ENCODE assay signal across 8 mouse cellular contexts in genomic region chr11:69412548-69412947, GRCm38 (mm10). TPM values are rescaled to one million over a fixed set of nuclear protein-coding genes. Genes with fewer than 3 reads are reported as not detected.
A peak's percentile ranks its signal among the peaks of the same experiment; 100 is the strongest.
DNase-seq lines count a peak whose midpoint lies in the region; ATAC-seq and TF ChIP-seq lines count a peak whose summit lies in the region.

No protein-coding gene starts in this region.

- no peak for TF ChIP-seq CTCF in G1E (IDR thresholded peaks at IDR 0.05; ENCODE audit: low read depth, low read length)

- H3K4me2 ChIP-seq in heart, embryonic 14.5 days (ENCODE audit: low read length) = peak overlapping the region; percentile 26
- H3K4me2 ChIP-seq in hindbrain, embryonic 11.5 days (replicated peaks; ENCODE audit: low read depth, low read length) = peak overlapping the region; percentile 99
- peak overlapping the region; percentile 91 for H3K4me2 ChIP-seq in midbrain, embryonic 11.5 days

- H3K4me1 ChIP-seq in heart, embryonic 14.5 days (ENCODE audit: control insufficient read depth in 2 of 2, insufficient read depth in 2 of 2, low read length in 2 of 2) = peaks cover 41 to 55% of the 10 kb centered on the region in 2 experiments
- H3K4me1 ChIP-seq in G1E (ENCODE audit: insufficient read depth, low read depth, low read length) = peaks cover 81% of the 10 kb centered on the region
- H3K4me1 ChIP-seq in hindbrain, embryonic 11.5 days (replicated peaks; ENCODE audit: control insufficient read depth, insufficient read depth, low read length) = peaks cover 28% of the 10 kb centered on the region
- H3K4me1 ChIP-seq in midbrain, embryonic 11.5 days (ENCODE audit: control insufficient read depth, insufficient read depth, low read length) = peaks cover 57% of the 10 kb centered on the region

- WGBS in heart, embryonic 14.5 days = 40% methylated on average over 7 of the region's 7 CpGs
- WGBS in hindbrain, embryonic 11.5 days = 65% methylated on average over 7 of the region's 7 CpGs
- 67% methylated on average over 7 of the region's 7 CpGs for WGBS in midbrain, embryonic 11.5 days

- peaks cover 23% of the 10 kb centered on the region for H3K36me3 ChIP-seq in heart, embryonic 14.5 days (ENCODE audit: control insufficient read depth, insufficient read depth, low read length)
- peaks cover 43% of the 10 kb centered on the region for H3K36me3 ChIP-seq in G1E (replicated peaks)
- H3K36me3 ChIP-seq in hindbrain, embryonic 11.5 days (ENCODE audit: control insufficient read depth, insufficient read depth, low read length) = peaks cover 3% of the 10 kb centered on the region; the same call in 1 of the 2 replicates
- no peaks in the 10 kb centered on the region; the same call in 1 of the 2 replicates for H3K36me3 ChIP-seq in midbrain, embryonic 11.5 days (ENCODE audit: control insufficient read depth, insufficient read depth, low read length)

- no peaks in the 10 kb centered on the region for H3K27me3 ChIP-seq in heart, embryonic 14.5 days (ENCODE audit: control insufficient read depth, insufficient read depth, low read length)
- no peaks in the 10 kb centered on the region for H3K27me3 ChIP-seq in G1E (ENCODE audit: insufficient read depth, low read length)
- H3K27me3 ChIP-seq in hindbrain, embryonic 11.5 days (ENCODE audit: control insufficient read depth, insufficient read depth, low read length) = no peaks in the 10 kb centered on the region
- H3K27me3 ChIP-seq in midbrain, embryonic 11.5 days (ENCODE audit: control insufficient read depth, insufficient read depth, low read length) = no peaks in the 10 kb centered on the region

- H3K27ac ChIP-seq in heart, embryonic 14.5 days (replicated peaks in 1 of 2; ENCODE audit: control insufficient read depth in 1 of 2, insufficient read depth in 1 of 2, low read depth in 2 of 2, low read length in 2 of 2) = peak overlapping the region in 1 of 2 experiments; percentile 98; a peak in 2 of 4 replicates
- peak overlapping the region; percentile 98 for H3K27ac ChIP-seq in hindbrain, embryonic 11.5 days (ENCODE audit: low read depth, low read length)
- H3K27ac ChIP-seq in midbrain, embryonic 11.5 days (ENCODE audit: low read depth, low read length) = no peak overlapping the region

- no peak for ATAC-seq in heart, embryonic 14.5 days (ENCODE audit: insufficient number of reproducible peaks, insufficient read depth, low FRiP score, low read depth)
- ATAC-seq in G1E (ENCODE audit: extremely low read depth, insufficient number of reproducible peaks, low FRiP score, poor library complexity, severe bottlenecking) = no peak
- ATAC-seq in hindbrain, embryonic 11.5 days (ENCODE audit: low FRiP score) = no peak
- ATAC-seq in midbrain, embryonic 11.5 days (ENCODE audit: low FRiP score) = no peak
- ATAC-seq in megakaryocyte-erythroid progenitor cell, adult 5-6 weeks (replicated peaks; ENCODE audit: low FRiP score, low TSS enrichment, poor library complexity, severe bottlenecking) = no peak

- H3K4me3 ChIP-seq in heart, embryonic 14.5 days (ENCODE audit: control insufficient read depth in 1 of 2, insufficient read depth in 1 of 2, low read depth in 1 of 2, low read length in 2 of 2) = no peak overlapping the region; a peak in 1 of 4 replicates
- H3K4me3 ChIP-seq in G1E (ENCODE audit: low read depth, low read length) = peak overlapping the region; percentile 50; the same call in 1 of the 2 replicates
- peak overlapping the region; percentile 88 for H3K4me3 ChIP-seq in hindbrain, embryonic 11.5 days (ENCODE audit: low read depth, low read length)
- peak overlapping the region; percentile 7; the same call in 1 of the 2 replicates for H3K4me3 ChIP-seq in midbrain, embryonic 11.5 days (ENCODE audit: low read depth, low read length)

- no peak for DNase-seq in heart, postnatal 36 days
- DNase-seq in G1E (ENCODE audit: low spot score) = no peak
- DNase-seq in hindbrain, embryonic 11.5 days (ENCODE audit: low spot score) = no peak
- DNase-seq in midbrain, embryonic 11.5 days (ENCODE audit: low spot score, missing footprints) = no peak
- no peak for DNase-seq in c-Kit-positive CD71-positive TER-119-positive erythroid progenitor cells, embryonic 14.5 days (ENCODE audit: low spot score)
- no peak for DNase-seq in urinary bladder, adult 18-20 months (ENCODE audit: low spot score in 2 of 2)

- no peaks in the 10 kb centered on the region for H3K9me3 ChIP-seq in heart, embryonic 14.5 days (ENCODE audit: control insufficient read depth, low read length)
- H3K9me3 ChIP-seq in G1E (replicated peaks) = no peaks in the 10 kb centered on the region
- H3K9me3 ChIP-seq in hindbrain, embryonic 11.5 days (ENCODE audit: control insufficient read depth, low read length) = no peaks in the 10 kb centered on the region
- H3K9me3 ChIP-seq in midbrain, embryonic 11.5 days (ENCODE audit: control insufficient read depth, low read length) = no peaks in the 10 kb centered on the region

- intact Hi-C loops in heart, postnatal 36 days (cut with DNase I) = loop anchor here (10.0 kb wide), 2 partner anchors 582 to 822 kb away; partner anchors contain the start of genes 0610010K14Rik, Gabarap, Gm21988 and Phf23

- peak overlapping the region; percentile 53 for H3K9ac ChIP-seq in heart, embryonic 14.5 days (ENCODE audit: low read length)
- H3K9ac ChIP-seq in hindbrain, embryonic 11.5 days (ENCODE audit: low read depth, low read length) = peak overlapping the region; percentile 95; the same call in 1 of the 2 replicates
- 0 out of 2 replicates have a peak overlapping the region, but pooled peaks have one; percentile 18 for H3K9ac ChIP-seq in midbrain, embryonic 11.5 days (ENCODE audit: low read length)

RNA-seq across cellular contexts. Expression of gene Kdm6b, which starts 0.9 kb away (rescaled TPM):
- polyA plus RNA-seq in heart, embryonic 14.5 days (2014; fragmentation: Nextera tagmentation; extraction: Ambion mirVana) = 18.0 and 22.0 TPM in 2 replicates
- total RNA-seq in heart, postnatal 36 days (2021) = 10 to 100 TPM; 26.1 to 29.1 TPM
- total RNA-seq in G1E (2014; fragmentation: Nextera tagmentation) (145 and 185 TPM in 2 replicates), G1E (2017) (3.9 and 4.8 TPM in 2 replicates)
- 104 and 111 TPM in 2 replicates for polyA plus RNA-seq in G1E (2012)
- 33.7 and 40.9 TPM in 2 replicates for polyA plus RNA-seq in hindbrain, embryonic 11.5 days (2014; fragmentation: Nextera tagmentation; extraction: Ambion mirVana)
- polyA plus RNA-seq in midbrain, embryonic 11.5 days (2014; fragmentation: Nextera tagmentation; extraction: Ambion mirVana) = 30.2 and 31.7 TPM in 2 replicates
- 19.3 and 22.1 TPM in 2 replicates for total RNA-seq in megakaryocyte-erythroid progenitor cell, adult 5-6 weeks (2014; fragmentation: Nextera tagmentation)
- total RNA-seq in megakaryocyte-erythroid progenitor cell, adult 5-6 weeks (2017) = 1.6 and 2.7 TPM in 2 replicates

RNA-seq across cellular contexts. Expression of gene Tmem88, which starts 14.5 kb away (rescaled TPM):
- polyA plus RNA-seq in heart, embryonic 14.5 days (2014; fragmentation: Nextera tagmentation; extraction: Ambion mirVana) = 43.1 and 46.7 TPM in 2 replicates
- total RNA-seq in heart, postnatal 36 days (2021) = 10 to 100 TPM; 23.3 to 29.6 TPM
- total RNA-seq in G1E (2014; fragmentation: Nextera tagmentation) (2.6 TPM in 2 replicates), G1E (2017) (0.93 and 1.2 TPM in 2 replicates)
- polyA plus RNA-seq in G1E (2012) = 2.2 and 3.0 TPM in 2 replicates
- polyA plus RNA-seq in hindbrain, embryonic 11.5 days (2014; fragmentation: Nextera tagmentation; extraction: Ambion mirVana) = 15.7 and 17.1 TPM in 2 replicates
- polyA plus RNA-seq in midbrain, embryonic 11.5 days (2014; fragmentation: Nextera tagmentation; extraction: Ambion mirVana) = 11.9 and 13.1 TPM in 2 replicates
- 0.37 TPM in 1 of 2 replicates, not detected in the other for total RNA-seq in megakaryocyte-erythroid progenitor cell, adult 5-6 weeks (2014; fragmentation: Nextera tagmentation)
- not detected in 2 replicates for total RNA-seq in megakaryocyte-erythroid progenitor cell, adult 5-6 weeks (2017)

RNA-seq across cellular contexts. Expression of gene Cyb5d1, which starts 17.1 kb away (rescaled TPM):
- 19.9 and 22.1 TPM in 2 replicates for polyA plus RNA-seq in heart, embryonic 14.5 days (2014; fragmentation: Nextera tagmentation; extraction: Ambion mirVana)
- total RNA-seq in heart, postnatal 36 days (2021) = 10 to 100 TPM; 29.6 to 31.8 TPM
- 24.0 and 26.0 TPM in 2 replicates for total RNA-seq in G1E (2014; fragmentation: Nextera tagmentation)
- 36.0 and 41.5 TPM in 2 replicates for total RNA-seq in G1E (2017)
- polyA plus RNA-seq in G1E (2012) = 3.5 and 9.1 TPM in 2 replicates
- 32.7 and 45.2 TPM in 2 replicates for polyA plus RNA-seq in hindbrain, embryonic 11.5 days (2014; fragmentation: Nextera tagmentation; extraction: Ambion mirVana)
- polyA plus RNA-seq in midbrain, embryonic 11.5 days (2014; fragmentation: Nextera tagmentation; extraction: Ambion mirVana) = 44.6 and 50.5 TPM in 2 replicates
- total RNA-seq in megakaryocyte-erythroid progenitor cell, adult 5-6 weeks (2014; fragmentation: Nextera tagmentation) = 16.2 and 20.9 TPM in 2 replicates
- 36.7 and 41.7 TPM in 2 replicates for total RNA-seq in megakaryocyte-erythroid progenitor cell, adult 5-6 weeks (2017)

RNA-seq across cellular contexts. Expression of gene Naa38, which starts 17.3 kb away (rescaled TPM):
- polyA plus RNA-seq in heart, embryonic 14.5 days (2014; fragmentation: Nextera tagmentation; extraction: Ambion mirVana) = 158 and 174 TPM in 2 replicates
- total RNA-seq in heart, postnatal 36 days (2021) = 100 to 1,000 TPM; 101 to 103 TPM
- 96.2 and 98.4 TPM in 2 replicates for total RNA-seq in G1E (2014; fragmentation: Nextera tagmentation)
- total RNA-seq in G1E (2017) = 171 and 204 TPM in 2 replicates
- polyA plus RNA-seq in G1E (2012) = 104 and 107 TPM in 2 replicates
- 120 and 124 TPM in 2 replicates for polyA plus RNA-seq in hindbrain, embryonic 11.5 days (2014; fragmentation: Nextera tagmentation; extraction: Ambion mirVana)
- polyA plus RNA-seq in midbrain, embryonic 11.5 days (2014; fragmentation: Nextera tagmentation; extraction: Ambion mirVana) = 120 and 130 TPM in 2 replicates
- total RNA-seq in megakaryocyte-erythroid progenitor cell, adult 5-6 weeks (2014; fragmentation: Nextera tagmentation) = 161 and 169 TPM in 2 replicates
- total RNA-seq in megakaryocyte-erythroid progenitor cell, adult 5-6 weeks (2017) = 156 and 170 TPM in 2 replicates

RNA-seq across cellular contexts. Expression of gene Chd3, which starts 43.3 kb away (rescaled TPM):
- polyA plus RNA-seq in heart, embryonic 14.5 days (2014; fragmentation: Nextera tagmentation; extraction: Ambion mirVana) = 16.5 TPM in 2 replicates
- total RNA-seq in heart, postnatal 36 days (2021) = 10 to 100 TPM; 21.8 to 22.8 TPM
- 120 TPM in 2 replicates for total RNA-seq in G1E (2014; fragmentation: Nextera tagmentation)
- total RNA-seq in G1E (2017) = 55.6 and 71.0 TPM in 2 replicates
- polyA plus RNA-seq in G1E (2012) = 183 and 212 TPM in 2 replicates
- polyA plus RNA-seq in hindbrain, embryonic 11.5 days (2014; fragmentation: Nextera tagmentation; extraction: Ambion mirVana) = 44.3 and 57.1 TPM in 2 replicates
- 38.2 and 39.4 TPM in 2 replicates for polyA plus RNA-seq in midbrain, embryonic 11.5 days (2014; fragmentation: Nextera tagmentation; extraction: Ambion mirVana)
- total RNA-seq in megakaryocyte-erythroid progenitor cell, adult 5-6 weeks (2014; fragmentation: Nextera tagmentation) = 45.7 and 57.3 TPM in 2 replicates
- 21.0 and 49.2 TPM in 2 replicates for total RNA-seq in megakaryocyte-erythroid progenitor cell, adult 5-6 weeks (2017)

Comparison
In these comparisons a context has a peak if more than half of its experiments do, and no peak if none do; other contexts are left out.
1. H3K4me2 ChIP-seq: peak in every context shown above with its lines; median percentile 99 in hindbrain, embryonic 11.5 days; 91 in midbrain, embryonic 11.5 days; 26 in heart, embryonic 14.5 days.
2. H3K4me3 ChIP-seq: peak in G1E (single experiment), hindbrain, embryonic 11.5 days (single experiment) and midbrain, embryonic 11.5 days (single experiment); none in heart, embryonic 14.5 days (0 of 2).
3. H3K9ac ChIP-seq: peak in every context shown above with its lines; median percentile 95 in hindbrain, embryonic 11.5 days; 53 in heart, embryonic 14.5 days; 18 in midbrain, embryonic 11.5 days.